Mouse (Mus musculus) layer of hippocampus, adult 18-20 months (tissue): ENCODE results near the gene Thap11. TPM values are rescaled to one million over a fixed set of nuclear protein-coding genes. Genes with fewer than 3 reads are reported as not detected.
A peak's percentile ranks its signal among the peaks of the same experiment; 100 is the strongest.
"Not testable (repeated sequence)": the region's sequence is repeated elsewhere in the genome, so short reads cannot be mapped to it uniquely, and the experiment has no call there.

Source experiments
- DNase-seq, 2 experiments: peaks; one replicate each; pipeline ENCODE4 v3.0.0; 2022; ENCODE audit warnings: low spot score in 2 of 2
- long read RNA-seq: library from polyadenylated mRNA; stranded (forward); transcript quantifications from one replicate; pipeline ENCODE4 v2.0.0, GENCODE M21; 2021
- total RNA-seq, 2 experiments: library from RNA; stranded (reverse); gene quantifications; 2 replicates each; pipeline ENCODE4 v1.2.3; 2021

Thap11 gene
- total RNA-seq: 10 to 100 TPM; 43.0 to 46.5 TPM
- long read RNA-seq, transcript Thap11-201 (1 exons, 1,819 nt): major isoform, 49 of 49 reads
- long read RNA-seq, partial matches to known transcripts: 0 of 49 reads
- long read RNA-seq, other reads (novel, unspliced or antisense): 0 of 49 reads

- peak; percentile 86 to 93 for DNase-seq
These were observed at the start of gene Thap11 for GRCm38 (mm10) chr8:105854715-105855216. Gene Thap11 (plus strand): TSS chr8:105855132.

DNA sequence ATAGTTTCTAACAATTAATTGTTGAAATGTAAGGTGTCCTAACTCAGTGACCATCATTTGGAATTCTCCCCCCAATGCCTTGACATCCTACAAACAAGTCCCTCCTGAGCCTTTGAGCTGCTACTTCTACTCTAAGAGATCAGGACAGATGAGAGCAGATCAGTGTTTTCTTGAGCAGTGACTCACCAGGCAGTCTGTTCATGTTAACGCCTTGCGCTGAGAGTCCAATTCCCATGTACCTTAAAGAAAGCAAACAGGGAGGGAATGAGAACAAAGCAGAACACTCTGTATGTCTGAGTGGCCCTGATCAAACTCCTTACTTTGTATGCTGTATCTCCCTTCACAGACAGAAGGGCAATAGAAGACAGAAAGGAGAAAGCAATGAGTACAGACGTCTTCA lies 49.6 kb upstream of the Thap11 start:
- DNase-seq: peak in 1 of 2 experiments; percentile 31

DNA sequence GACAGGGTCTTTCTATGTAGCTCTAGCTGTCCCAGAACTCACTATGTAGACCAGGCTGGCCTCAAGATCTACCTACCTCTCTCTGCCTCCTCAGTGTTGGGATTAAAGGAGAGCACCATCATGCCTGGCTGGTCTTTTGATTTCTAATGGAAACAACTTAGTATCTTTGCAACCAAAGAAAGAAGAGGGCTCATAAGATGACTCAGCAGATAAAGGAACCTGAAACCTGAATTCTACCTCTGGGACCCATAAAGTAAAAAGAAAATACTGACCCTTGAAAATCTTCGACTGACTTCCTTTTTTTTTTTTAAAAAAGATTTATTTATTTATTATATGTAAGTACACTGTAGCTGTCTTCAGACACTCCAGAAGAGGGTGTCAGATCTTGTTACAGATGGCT lies 49.0 kb upstream of the Thap11 start:
- DNase-seq: no peak

DNA sequence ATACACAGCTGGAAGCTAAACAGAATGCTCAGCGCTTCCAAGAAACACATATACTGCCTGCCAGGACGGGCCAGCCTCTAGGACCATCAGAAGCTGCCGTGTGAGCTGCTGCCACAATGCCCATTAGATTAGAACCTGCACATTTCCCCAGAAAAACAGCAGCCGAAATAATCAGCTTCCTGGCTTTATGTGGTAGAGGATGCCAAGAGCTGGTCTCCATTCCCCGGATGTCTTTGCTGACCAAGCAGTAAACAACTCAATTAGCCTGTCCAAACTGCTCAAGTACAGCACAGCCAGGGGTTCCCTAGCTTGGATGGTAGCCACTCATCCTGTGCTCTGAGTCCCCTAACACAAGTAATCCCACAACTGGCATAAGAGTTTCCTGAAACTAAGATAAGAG lies 47.2 kb upstream of the Thap11 start:
- no peak for DNase-seq

- DNase-seq: no peak
These were observed 46.5 kb upstream of the Thap11 start for GRCm38 (mm10) chr8:105808480-105808879.

DNA sequence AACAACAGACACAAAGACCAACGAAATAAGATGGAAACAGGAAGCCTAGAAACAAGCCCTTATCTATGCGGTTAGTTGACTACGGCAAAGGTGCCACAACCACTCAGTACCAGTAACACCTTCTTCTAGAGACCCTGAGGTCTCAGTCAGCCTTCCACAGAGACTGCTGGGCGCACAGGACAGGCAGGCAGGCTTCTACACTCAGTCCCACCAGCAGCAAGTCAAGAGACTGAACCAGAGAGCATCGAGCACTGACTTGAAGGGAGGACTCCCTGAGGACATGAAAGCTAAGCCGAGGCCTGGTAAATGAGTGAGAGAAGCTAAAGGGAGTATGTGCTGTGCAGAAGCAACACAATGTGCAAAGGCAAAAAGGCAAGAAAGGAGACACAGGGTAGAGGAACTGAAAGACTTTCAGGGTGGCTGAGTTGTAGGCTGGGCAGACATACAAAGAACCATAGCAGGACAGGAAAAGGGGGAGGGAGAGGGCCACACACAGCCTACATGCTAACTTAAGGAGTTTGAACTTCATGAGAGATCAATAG lies 44.6 kb upstream of the Thap11 start:
- no peak for DNase-seq

GRCm38 (mm10) chr8:105811061-105811460 lies 43.9 kb upstream of the Thap11 start:
- DNase-seq: no peak

- DNase-seq: no peak
These were observed 43.4 kb upstream of the Thap11 start for GRCm38 (mm10) chr8:105811543-105811942.

- no peak for DNase-seq
These were observed 42.4 kb upstream of the Thap11 start for GRCm38 (mm10) chr8:105812511-105812910.

- DNase-seq: no peak
These were observed 41.7 kb upstream of the Thap11 start for GRCm38 (mm10) chr8:105813241-105813640.

DNA sequence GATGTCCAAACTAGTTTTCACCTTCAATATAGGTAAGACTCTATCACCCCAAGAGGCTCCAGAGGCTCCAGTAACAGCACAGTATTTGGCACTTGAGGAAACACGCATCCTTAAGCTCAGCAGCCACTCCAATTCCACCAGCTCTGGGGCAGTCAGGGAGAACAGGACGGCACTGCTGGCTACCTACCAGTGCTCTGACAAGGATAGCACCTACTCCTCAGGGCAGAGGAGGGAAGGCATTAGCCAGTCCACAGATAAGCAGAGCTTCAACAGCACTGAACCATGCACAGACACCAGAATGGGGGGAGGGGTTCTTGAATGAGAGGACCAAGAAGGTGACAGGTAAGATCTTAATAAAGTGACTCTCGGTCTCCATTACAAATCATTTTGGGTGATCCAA lies 35.3 kb upstream of the Thap11 start:
- DNase-seq: no peak

- DNase-seq: no peak
These were observed 34.0 kb upstream of the Thap11 start for GRCm38 (mm10) chr8:105820925-105821324.

- no peak for DNase-seq
These were observed 29.4 kb upstream of the Thap11 start for GRCm38 (mm10) chr8:105825506-105825905.

DNA sequence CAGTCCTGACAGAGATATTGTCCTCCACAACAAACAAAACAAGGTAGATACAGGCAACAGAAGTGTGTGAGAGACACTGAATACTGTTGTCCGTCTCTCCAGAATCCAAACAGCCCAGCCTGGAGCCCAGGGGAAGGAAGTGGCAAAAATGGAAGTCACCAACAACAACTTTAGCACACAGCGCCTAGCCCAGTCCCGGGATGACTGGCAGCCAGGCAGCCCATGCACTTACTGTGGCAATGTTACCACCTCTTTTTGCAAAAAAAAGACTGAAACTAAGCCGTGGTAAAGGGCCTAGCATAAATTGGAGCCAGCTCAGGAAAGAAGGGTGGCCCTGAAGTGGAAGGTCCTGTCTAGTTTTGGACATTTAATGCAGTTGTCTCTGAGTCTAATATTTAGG lies 28.6 kb upstream of the Thap11 start:
- no peak for DNase-seq

- DNase-seq: peak; percentile 97 to 99
These were observed 27.8 kb upstream of the Thap11 start, which contains the start of the genes Ranbp10 and Tsnaxip1 for GRCm38 (mm10) chr8:105826861-105827848. Gene Ranbp10 (minus strand): TSS chr8:105827350. Gene Tsnaxip1 (plus strand): TSS chr8:105827731.

GRCm38 (mm10) chr8:105833740-105834139 lies 21.2 kb upstream of the Thap11 start:
- DNase-seq: not testable (repeated sequence)

DNA sequence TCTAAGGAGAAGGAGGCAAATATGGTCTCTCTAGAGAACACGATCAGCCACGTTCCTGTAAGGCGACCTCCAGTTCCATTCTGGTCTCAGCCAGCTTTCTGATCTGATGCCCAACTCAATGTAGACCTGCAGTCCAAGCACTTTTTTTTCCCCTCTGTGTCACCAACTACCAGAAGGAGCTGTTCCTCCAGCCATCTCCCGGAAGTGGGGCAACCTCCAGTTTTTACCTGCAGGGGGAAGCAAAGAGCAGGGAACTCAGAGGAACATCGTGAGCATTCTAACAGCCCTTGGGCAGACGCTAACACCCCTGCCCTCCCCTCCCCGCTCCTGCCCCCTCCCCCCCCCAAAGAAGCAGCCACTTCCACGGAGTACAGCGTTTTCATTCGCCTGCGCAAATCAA lies 19.6 kb upstream of the Thap11 start:
- peak; percentile 26 to 68 for DNase-seq

- DNase-seq: no peak
These were observed 17.9 kb upstream of the Thap11 start for GRCm38 (mm10) chr8:105836991-105837390.

GRCm38 (mm10) chr8:105839209-105839608 lies 15.7 kb upstream of the Thap11 start:
- DNase-seq: no peak

- DNase-seq: no peak
These were observed 8.3 kb upstream of the Thap11 start for GRCm38 (mm10) chr8:105846678-105847077.

- DNase-seq: no peak
These were observed 4.9 kb upstream of the Thap11 start for GRCm38 (mm10) chr8:105850014-105850413.

DNA sequence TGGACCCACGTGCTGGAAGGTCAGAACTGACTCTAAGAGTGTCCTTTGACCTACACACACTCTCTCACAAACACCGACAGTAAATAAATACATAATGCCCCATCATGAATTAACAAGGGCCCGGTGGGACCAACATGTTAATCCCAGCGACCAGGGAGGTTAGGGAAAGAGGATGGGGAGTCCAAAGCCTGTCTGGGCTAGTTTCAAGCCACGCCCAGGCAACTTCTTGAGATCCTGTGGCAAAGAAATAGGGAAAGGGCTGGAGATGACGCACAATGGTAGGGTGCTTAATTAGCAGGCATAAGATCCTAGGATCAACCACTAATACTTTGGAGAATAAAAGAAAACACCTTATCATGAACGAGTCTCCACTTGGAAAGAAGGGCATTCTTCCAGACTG lies 4.3 kb upstream of the Thap11 start:
- DNase-seq: no peak
